Comparison of ENCODE assay signal across 8 mouse cellular contexts in genomic region chr16:33878041-33878783, GRCm38 (mm10). TPM values are rescaled to one million over a fixed set of nuclear protein-coding genes. Genes with fewer than 3 reads are reported as not detected.
DNase-seq lines count a peak whose midpoint lies in the region; ATAC-seq lines count a peak whose summit lies in the region.

No protein-coding gene starts in this region.

- 61% methylated on average over 6 of the region's 6 CpGs for WGBS in kidney, embryonic 15.5 days
- WGBS in lung, embryonic 15.5 days = 41% methylated on average over 6 of the region's 6 CpGs

- no peaks in the 10 kb centered on the region for H3K9me3 ChIP-seq in kidney, embryonic 15.5 days (replicated peaks)
- no peaks in the 10 kb centered on the region for H3K9me3 ChIP-seq in lung, embryonic 15.5 days

- H3K4me2 ChIP-seq in kidney, embryonic 15.5 days = no peak overlapping the region
- H3K4me2 ChIP-seq in lung, embryonic 15.5 days = no peak overlapping the region

- peak overlapping the region; percentile 63 for H3K27ac ChIP-seq in kidney, embryonic 15.5 days
- peak overlapping the region; percentile 68 for H3K27ac ChIP-seq in lung, embryonic 15.5 days

- peaks cover 7% of the 10 kb centered on the region; the same call in 1 of the 2 replicates for H3K36me3 ChIP-seq in kidney, embryonic 15.5 days
- H3K36me3 ChIP-seq in lung, embryonic 15.5 days = no peaks in the 10 kb centered on the region; the same call in 1 of the 2 replicates

- DNase-seq in kidney, adult 9 months = no peak
- DNase-seq in adrenal gland, postnatal 14 days = peak; percentile 83
- peak; percentile 69 to 82 for DNase-seq in heart, adult 18-20 months
- DNase-seq in thymus, postnatal 4 days = no peak
- no peak for DNase-seq in liver
- no peak for DNase-seq in thymus, adult 18-20 months

- no peak for ATAC-seq in kidney, embryonic 15.5 days (replicated peaks; ENCODE audit: low FRiP score)
- ATAC-seq in lung, embryonic 15.5 days (ENCODE audit: borderline replicate concordance, extremely low read depth, low FRiP score, low TSS enrichment) = peak; percentile 41; the same call in 1 of the 2 replicates

- H3K4me3 ChIP-seq in kidney, embryonic 15.5 days (replicated peaks) = no peak overlapping the region
- H3K4me3 ChIP-seq in lung, embryonic 15.5 days = no peak overlapping the region

- no peak overlapping the region for H3K9ac ChIP-seq in kidney, embryonic 15.5 days
- H3K9ac ChIP-seq in lung, embryonic 15.5 days = no peak overlapping the region

- H3K27me3 ChIP-seq in kidney, embryonic 15.5 days = no peaks in the 10 kb centered on the region
- no peaks in the 10 kb centered on the region for H3K27me3 ChIP-seq in lung, embryonic 15.5 days

- H3K4me1 ChIP-seq in kidney, embryonic 15.5 days = peaks cover 21% of the 10 kb centered on the region
- peaks cover 39% of the 10 kb centered on the region for H3K4me1 ChIP-seq in lung, embryonic 15.5 days

RNA-seq across cellular contexts. Expression of gene Itgb5, which starts 48.7 kb away (rescaled TPM):
- polyA plus RNA-seq in kidney, embryonic 15.5 days (2015; fragmentation: Nextera tagmentation; extraction: Ambion mirVana) = 44.4 and 46.9 TPM in 2 replicates
- total RNA-seq in adrenal gland, postnatal 14 days (2021) = 103 and 118 TPM in 2 replicates
- 10 to 100 TPM; 91.3 to 97.2 TPM for total RNA-seq in heart, adult 18-20 months (2021)
- polyA plus RNA-seq in lung, embryonic 15.5 days (2015; fragmentation: Nextera tagmentation; extraction: Ambion mirVana) = 49.8 and 51.3 TPM in 2 replicates

Comparison
In these comparisons a context has a peak if more than half of its experiments do, and no peak if none do; other contexts are left out.
1. DNase-seq: peak in adrenal gland, postnatal 14 days (single experiment) and heart, adult 18-20 months (2 of 2); none in kidney, adult 9 months (single experiment), thymus, postnatal 4 days (single experiment), liver (single experiment) and thymus, adult 18-20 months (0 of 2).